Mouse (Mus musculus) limb, embryonic 11.5 days (tissue): ENCODE measurements around the gene Ndufaf2. TPM values are rescaled to one million over a fixed set of nuclear protein-coding genes. Genes with fewer than 3 reads are reported as not detected.

Experiments
- ATAC-seq: fragments of 200-750 bp; cut with Nextera tagmentation; 2 replicates; pipeline ENCODE4 v1.8.0; 2017; ENCODE audit warnings: low read depth; ENCODE audit not compliant: insufficient number of reproducible peaks, low FRiP score, low TSS enrichment
- DNase-seq: peaks from one replicate; pipeline ENCODE4 v3.0.0-alpha.2; 2015; ENCODE audit warnings: low spot score
- H3K27ac ChIP-seq: fragments of 300-500 bp; sonication (generic); replicated peaks from 2 replicates; pipeline ENCODE4 v1.5.1; 2014; ENCODE audit warnings: low read depth, mild to moderate bottlenecking, low read length
- H3K27me3 ChIP-seq: fragments of 300-500 bp; sonication (generic); 2 replicates; pipeline ENCODE4 v1.6.1; 2014; ENCODE audit warnings: mild to moderate bottlenecking, low read length, mixed read lengths; ENCODE audit not compliant: control insufficient read depth, insufficient read depth
- H3K36me3 ChIP-seq: fragments of 300-500 bp; sonication (generic); 2 replicates; pipeline ENCODE4 v1.6.1; 2014; ENCODE audit warnings: mild to moderate bottlenecking, low read length, moderate library complexity, mixed read lengths; ENCODE audit not compliant: control insufficient read depth, insufficient read depth
- H3K4me1 ChIP-seq: fragments of 300-500 bp; sonication (generic); 2 replicates; pipeline ENCODE4 v1.6.1; 2014; ENCODE audit warnings: low read length, mixed read lengths; ENCODE audit not compliant: control insufficient read depth, insufficient read depth
- H3K4me2 ChIP-seq: fragments of 300-500 bp; sonication (generic); 2 replicates; pipeline ENCODE4 v1.6.1; 2014; ENCODE audit warnings: low read depth, mild to moderate bottlenecking, moderate library complexity; ENCODE audit not compliant: severe bottlenecking
- H3K4me3 ChIP-seq: fragments of 300-500 bp; sonication (generic); 2 replicates; pipeline ENCODE4 v1.5.1; 2014; ENCODE audit warnings: low read depth, low read length
- H3K9ac ChIP-seq: fragments of 300-500 bp; sonication (generic); 2 replicates; pipeline ENCODE4 v1.6.1; 2014; ENCODE audit warnings: mild to moderate bottlenecking, low read length
- H3K9me3 ChIP-seq: fragments of 300-500 bp; sonication (generic); 2 replicates; pipeline ENCODE4 v1.6.1; 2016; ENCODE audit warnings: low read length; ENCODE audit not compliant: control insufficient read depth
- WGBS: fragments of 180-500 bp; shearing (Covaris S2); extraction: QIAGEN DNeasy Blood & Tissue Kit; methylation state at CpG from one replicate; pipeline ENCODE4 v1.1.7; 2014; 5-methylcytosine and 5-hydroxymethylcytosine counted together
- polyA plus RNA-seq: library from polyadenylated mRNA; unstranded; fragments of >200 nt; fragmentation: Nextera tagmentation; extraction: Ambion mirVana; gene quantifications from 2 replicates; pipeline ENCODE4 v1.2.1, GENCODE M21; 2014

Gene Ndufaf2
- polyA plus RNA-seq, 1 experiment from 2014 or later, result 102 TPM

DNA sequence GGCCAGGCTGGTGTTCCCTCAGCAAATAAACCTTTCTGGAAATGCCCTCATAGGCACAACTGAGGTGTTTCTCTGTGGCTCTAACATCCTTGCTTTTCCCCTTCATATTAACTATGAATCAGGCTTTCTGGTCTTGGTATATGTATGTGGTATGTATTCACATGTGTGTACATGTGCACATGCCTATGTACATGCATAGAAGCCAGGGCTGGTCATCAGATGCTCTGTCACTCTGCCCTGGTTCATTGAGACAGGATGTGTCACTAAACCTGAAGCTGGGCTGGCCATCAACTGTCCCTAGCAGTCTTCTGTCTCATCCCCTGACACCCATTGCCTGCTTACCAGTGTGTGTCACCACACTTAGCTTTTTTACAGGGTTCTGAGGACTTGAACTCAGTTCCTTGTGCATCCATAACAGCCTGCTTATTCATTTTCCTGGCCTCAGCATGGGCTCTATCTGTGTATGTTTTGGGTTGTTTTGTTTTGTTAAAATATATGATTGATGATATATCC lies 26.4 kb upstream of the Ndufaf2 start:
- Histone ChIP-seq H3K9me3 (no peaks in the 10 kb centered on the region), H3K27me3 (no peaks in the 10 kb centered on the region), H3K36me3 (peaks cover 3% of the 10 kb centered on the region), H3K27ac (no peak overlapping the region), H3K9ac (no peak overlapping the region), H3K4me3 (no peak overlapping the region), H3K4me1 (no peaks in the 10 kb centered on the region), H3K4me2 (no peak overlapping the region)
- no peak for ATAC-seq
- DNase-seq, result no peak

DNA sequence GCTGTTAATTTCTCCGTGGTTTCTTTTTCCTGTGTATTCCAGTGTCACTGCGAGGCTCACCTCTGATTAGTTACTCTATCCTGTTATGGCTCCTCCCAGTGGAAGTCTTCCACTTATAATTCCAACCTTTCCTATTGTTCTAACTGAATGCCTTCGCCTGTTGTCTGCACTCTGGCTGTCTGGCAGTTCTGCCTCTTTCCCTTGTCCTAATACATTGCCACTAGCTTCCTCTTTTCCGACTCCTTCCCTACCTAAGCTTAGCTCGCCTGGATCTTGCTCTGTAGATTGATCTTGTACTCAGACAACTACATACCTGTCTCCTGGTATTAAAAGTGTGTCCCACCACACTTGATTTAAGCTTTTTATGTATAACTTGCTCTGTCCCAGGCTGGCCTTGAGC lies 22.4 kb upstream of the Ndufaf2 start:
- ATAC-seq, result no peak
- Histone ChIP-seq H3K27me3 (no peaks in the 10 kb centered on the region), H3K36me3 (peaks cover 4% of the 10 kb centered on the region; the same call in 1 of the 2 replicates), H3K9ac (no peak overlapping the region), H3K4me3 (no peak overlapping the region), H3K27ac (no peak overlapping the region), H3K4me1 (no peaks in the 10 kb centered on the region), H3K9me3 (no peaks in the 10 kb centered on the region), H3K4me2 (no peak overlapping the region)
- 84% methylated on average over 5 of the region's 5 CpGs for WGBS
- DNase-seq, result no peak

DNA sequence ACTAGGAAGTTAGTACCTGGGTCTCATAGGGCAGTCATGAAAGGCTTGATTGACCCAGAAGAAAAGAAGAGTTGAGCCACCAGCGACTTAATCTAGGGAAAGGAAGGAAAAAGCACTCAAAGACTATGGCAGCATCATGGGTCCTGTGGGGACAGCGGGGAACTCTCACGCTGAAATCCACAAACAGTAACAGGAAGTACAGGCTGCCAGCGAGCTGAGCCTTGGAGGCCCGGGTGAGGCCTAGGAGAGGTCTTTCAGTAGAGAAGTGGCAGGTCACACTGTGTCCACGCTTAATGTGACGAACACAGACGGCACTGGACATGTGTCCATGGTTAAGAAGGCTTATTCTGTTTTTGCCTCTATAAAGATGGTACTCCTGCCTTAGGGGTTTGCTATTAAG lies 21.2 kb upstream of the Ndufaf2 start:
- peaks cover 6% of the 10 kb centered on the region; the same call in 1 of the 2 replicates for H3K36me3 ChIP-seq
- no peak for ATAC-seq
- H3K4me1 ChIP-seq, result no peaks in the 10 kb centered on the region
- H3K9me3 ChIP-seq, result no peaks in the 10 kb centered on the region
- H3K9ac ChIP-seq, result no peak overlapping the region
- H3K27ac ChIP-seq, result no peak overlapping the region
- 91% methylated on average over 8 of the region's 8 CpGs for WGBS
- no peak for DNase-seq
- H3K4me3 ChIP-seq, result no peak overlapping the region
- no peaks in the 10 kb centered on the region for H3K27me3 ChIP-seq
- H3K4me2 ChIP-seq, result no peak overlapping the region

DNA sequence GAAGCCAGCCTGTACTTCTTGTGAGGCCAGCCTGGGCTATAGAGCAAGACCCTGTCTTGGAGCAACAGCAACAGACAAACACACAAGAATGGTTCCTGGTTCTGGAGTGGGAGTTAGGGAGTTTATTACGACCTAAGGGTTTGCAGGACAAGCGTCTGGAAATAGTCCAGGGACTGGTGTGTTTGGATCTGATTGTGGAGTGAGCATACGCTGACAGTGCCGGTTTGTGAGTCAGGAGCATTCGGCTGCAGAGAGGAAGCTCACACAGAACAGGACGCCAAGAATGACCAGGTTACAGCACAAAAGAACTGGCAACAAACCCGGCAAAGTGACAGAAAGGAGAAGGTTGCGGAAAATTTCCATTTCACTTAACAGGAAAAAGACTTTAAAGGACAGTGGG lies 12.1 kb upstream of the Ndufaf2 start:
- ATAC-seq, result no peak
- DNase-seq, result no peak
- Histone ChIP-seq H3K27ac (no peak overlapping the region), H3K9ac (no peak overlapping the region), H3K4me3 (no peak overlapping the region), H3K4me2 (no peak overlapping the region), H3K9me3 (no peaks in the 10 kb centered on the region), H3K27me3 (no peaks in the 10 kb centered on the region), H3K36me3 (0 out of 2 replicates have a peak, but pooled peaks cover 2% of the 10 kb centered on the region), H3K4me1 (no peaks in the 10 kb centered on the region)
- 87% methylated on average over 8 of the region's 8 CpGs for WGBS

DNA sequence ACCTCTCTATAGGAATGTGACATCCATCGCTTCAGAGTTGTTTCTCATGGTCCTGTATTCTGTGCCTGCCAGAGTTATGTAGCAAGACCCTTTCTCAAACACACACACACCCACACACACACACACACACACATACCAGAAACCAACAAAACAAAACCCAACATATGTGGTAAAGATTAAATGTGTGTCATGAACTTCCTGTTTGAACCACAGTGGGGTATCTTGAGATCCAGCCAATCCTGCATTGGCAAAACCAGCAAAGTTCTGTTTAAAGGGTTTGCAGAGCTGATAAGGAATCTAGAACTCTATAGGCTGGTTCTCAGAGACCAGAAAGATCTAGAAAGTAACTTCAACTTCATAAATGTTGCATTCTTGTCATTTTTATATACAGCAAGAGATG lies 11.6 kb upstream of the Ndufaf2 start:
- Histone ChIP-seq H3K4me2 (no peak overlapping the region), H3K4me3 (no peak overlapping the region), H3K27me3 (no peaks in the 10 kb centered on the region), H3K36me3 (0 out of 2 replicates have a peak, but pooled peaks cover 2% of the 10 kb centered on the region), H3K27ac (no peak overlapping the region), H3K4me1 (no peaks in the 10 kb centered on the region), H3K9ac (no peak overlapping the region), H3K9me3 (no peaks in the 10 kb centered on the region)
- 90% methylated on average over 1 of the region's 1 CpGs for WGBS
- DNase-seq (no peak), ATAC-seq (no peak)

DNA sequence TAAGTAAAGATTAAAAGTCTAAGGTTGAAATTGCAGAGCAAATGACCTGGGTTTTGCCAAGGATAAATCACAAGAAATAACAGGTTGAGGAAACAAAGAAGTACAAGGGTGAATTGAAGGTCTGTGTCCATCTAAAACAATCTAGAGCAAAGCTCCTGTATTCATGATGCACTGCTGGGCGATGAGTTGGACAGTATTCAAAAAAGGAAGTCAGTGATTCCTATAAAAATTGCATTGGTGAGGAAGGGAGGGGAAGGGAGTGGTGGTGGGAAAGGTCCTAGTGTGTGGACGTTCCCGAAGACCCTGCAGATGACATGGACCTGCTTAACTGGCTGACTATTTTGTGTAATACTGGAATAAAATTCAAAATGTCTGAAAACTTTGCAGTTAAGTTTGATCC lies 6.2 kb upstream of the Ndufaf2 start:
- Histone ChIP-seq H3K27ac (no peak overlapping the region), H3K36me3 (no peaks in the 10 kb centered on the region), H3K27me3 (no peaks in the 10 kb centered on the region), H3K9me3 (no peaks in the 10 kb centered on the region), H3K4me1 (peaks cover 2% of the 10 kb centered on the region; the same call in 1 of the 2 replicates), H3K4me2 (no peak overlapping the region), H3K4me3 (no peak overlapping the region), H3K9ac (no peak overlapping the region)
- ATAC-seq, result no peak
- no peak for DNase-seq
- 87% methylated on average over 3 of the region's 3 CpGs for WGBS

DNA sequence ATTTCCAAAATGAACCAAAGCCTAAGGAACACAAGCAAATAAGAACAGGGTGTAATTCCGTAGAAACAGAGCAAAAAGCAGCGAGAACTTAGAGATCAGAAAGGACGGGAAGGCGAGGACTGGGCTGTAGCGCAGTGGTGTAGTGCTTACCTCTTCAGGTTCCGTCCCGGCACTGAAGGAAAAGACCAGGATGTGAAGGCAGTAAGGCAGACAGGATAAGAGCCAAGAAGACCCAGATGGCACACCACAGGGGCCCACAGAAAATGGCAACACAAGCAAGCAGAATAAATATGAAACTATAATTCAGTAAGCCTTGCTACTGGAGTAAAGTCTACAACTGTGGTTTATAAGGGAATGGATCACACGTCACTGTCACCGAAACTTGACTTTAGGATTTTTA lies 5.5 kb upstream of the Ndufaf2 start:
- 95% methylated on average over 9 of the region's 9 CpGs for WGBS
- Histone ChIP-seq H3K27ac (no peak overlapping the region), H3K4me2 (no peak overlapping the region), H3K4me3 (no peak overlapping the region), H3K4me1 (peaks cover 4% of the 10 kb centered on the region; the same call in 1 of the 2 replicates), H3K9ac (no peak overlapping the region), H3K9me3 (no peaks in the 10 kb centered on the region), H3K36me3 (no peaks in the 10 kb centered on the region), H3K27me3 (no peaks in the 10 kb centered on the region)
- ATAC-seq (no peak), DNase-seq (no peak)

DNA sequence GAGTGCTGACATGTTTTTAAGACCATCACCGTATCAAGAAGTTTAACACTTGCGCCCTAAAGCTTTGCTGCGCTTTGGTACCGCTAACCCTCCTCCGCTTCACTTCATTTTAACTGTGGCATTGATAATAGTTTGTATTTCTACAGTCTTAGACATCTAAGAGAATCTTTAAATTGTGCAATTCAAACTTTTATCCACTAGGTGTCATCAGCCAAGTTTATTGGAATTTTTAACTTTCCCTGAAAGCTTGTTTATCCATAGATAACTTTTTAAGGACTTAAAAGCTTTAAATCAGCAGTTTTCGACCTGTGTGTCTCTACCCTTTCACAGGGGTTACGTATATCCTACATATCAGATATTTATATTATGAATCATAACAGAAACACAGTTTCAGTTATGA lies 1.5 kb upstream of the Ndufaf2 start:
- no peak for ATAC-seq
- H3K4me2 ChIP-seq, result no peak overlapping the region
- 77% methylated on average over 7 of the region's 7 CpGs for WGBS

DNA sequence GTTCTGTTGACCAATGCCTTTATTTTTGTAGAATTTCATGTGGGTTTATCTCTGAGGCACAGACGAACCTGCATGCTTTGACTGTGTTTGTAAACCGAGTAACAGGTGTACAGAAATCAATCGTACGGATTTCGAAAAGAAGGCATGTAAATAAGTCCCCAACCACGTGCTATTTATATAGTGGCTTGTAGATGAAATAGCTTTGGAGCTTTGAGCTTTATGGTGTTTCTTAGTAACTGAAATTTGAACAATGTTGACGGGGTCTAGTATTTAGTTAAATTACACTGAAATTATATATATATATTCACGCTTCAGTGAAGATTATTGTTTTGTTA lies 785 bp upstream of the Ndufaf2 start:
- Histone ChIP-seq H3K27ac (no peak overlapping the region), H3K4me3 (peak overlapping the region; percentile 72), H3K9ac (peak overlapping the region; percentile 38), H3K36me3 (no peaks in the 10 kb centered on the region), H3K4me1 (peaks cover 4% of the 10 kb centered on the region; the same call in 1 of the 2 replicates), H3K9me3 (no peaks in the 10 kb centered on the region), H3K4me2 (peak overlapping the region; percentile 60), H3K27me3 (no peaks in the 10 kb centered on the region)
- ATAC-seq, result no peak
- DNase-seq, result no peak
- WGBS, result 10% methylated on average over 8 of the region's 8 CpGs

More for the DNA sequence above, 1.5 kb upstream of the Ndufaf2 start:
- H3K4me1 ChIP-seq, result peaks cover 4% of the 10 kb centered on the region; the same call in 1 of the 2 replicates
- H3K9ac ChIP-seq, result no peak overlapping the region
- no peaks in the 10 kb centered on the region for H3K27me3 ChIP-seq
- no peak for DNase-seq
- no peaks in the 10 kb centered on the region for H3K36me3 ChIP-seq
- H3K4me3 ChIP-seq, result no peak overlapping the region
- H3K27ac ChIP-seq, result no peak overlapping the region
- no peaks in the 10 kb centered on the region for H3K9me3 ChIP-seq
